Mouse (Mus musculus) liver, adult (tissue): ENCODE measurements around the gene Nipsnap1.

Experiments
- GATA4 ChIP-seq: IDR thresholded peaks from 2 replicates; pipeline ENCODE4 v1.6.1; 2014; ENCODE audit warnings: mild to moderate bottlenecking, low read length; ENCODE audit not compliant: insufficient replicate concordance

Gene Nipsnap1

DNA sequence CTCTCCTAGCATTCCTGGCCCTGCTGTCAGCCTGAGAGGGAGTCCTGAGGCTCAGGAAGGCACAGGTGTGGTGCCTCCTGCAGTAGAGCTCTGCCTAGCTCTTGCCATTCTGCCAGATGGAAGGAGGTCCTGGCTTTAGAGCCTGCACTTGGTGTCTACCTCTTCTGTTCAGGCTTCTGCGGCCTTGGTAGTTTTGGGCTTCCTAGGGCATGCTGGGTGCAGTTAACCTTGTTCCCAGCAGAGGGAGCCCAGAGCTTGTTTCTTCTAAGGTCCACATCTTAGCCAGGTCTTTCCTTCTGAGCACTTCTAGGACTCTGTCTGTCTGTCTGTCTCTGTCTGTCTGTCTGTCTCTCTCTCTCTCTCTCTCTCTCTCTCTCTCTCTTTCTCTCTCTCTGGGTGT lies 42.3 kb downstream of the Nipsnap1 start:
- TF ChIP-seq GATA4, result no peak

DNA sequence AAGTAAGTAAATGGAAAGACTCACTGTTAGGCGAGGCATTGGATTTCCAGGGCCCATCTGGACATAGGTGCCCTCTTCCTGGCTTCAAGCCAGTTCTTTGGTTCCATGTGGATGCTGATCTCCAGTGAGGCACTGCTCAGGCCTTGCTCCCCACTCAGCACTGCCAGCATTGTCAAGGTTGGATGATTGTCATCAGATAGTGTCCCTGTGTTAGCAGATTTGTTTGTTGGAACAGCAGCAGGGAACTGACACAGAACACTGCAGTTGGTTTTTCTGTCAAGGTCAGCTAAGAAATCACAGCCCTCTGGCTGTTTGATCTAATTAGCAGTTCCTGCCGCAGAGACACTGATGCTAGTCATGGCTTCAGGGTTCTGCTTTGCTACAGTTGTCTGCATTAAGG lies 47.5 kb downstream of the Nipsnap1 start:
- no peak for TF ChIP-seq GATA4

- TF ChIP-seq GATA4, result no peak
Observed at GRCm38 (mm10) chr11:4921751-4922150, 48.0 kb downstream of the Nipsnap1 start.

DNA sequence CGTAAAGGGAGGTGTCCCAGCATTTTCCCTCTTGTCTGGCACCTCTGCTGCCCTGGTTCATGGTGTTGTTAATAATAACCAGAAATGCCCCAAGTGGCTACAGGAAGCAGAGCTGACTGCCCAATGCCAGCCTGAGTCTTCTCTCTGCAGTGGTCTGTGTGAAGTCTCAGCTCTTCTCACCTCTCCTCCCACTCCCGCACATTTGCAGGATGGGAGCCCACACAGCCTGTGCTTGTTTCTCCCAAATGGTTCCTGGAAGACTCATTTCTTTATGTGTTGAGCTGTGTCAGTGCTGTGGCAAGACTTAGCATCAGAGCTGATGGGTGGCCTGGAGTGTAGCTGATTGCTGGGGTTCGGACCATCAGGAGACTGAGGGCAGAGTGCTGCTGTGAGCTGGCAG lies 53.5 kb downstream of the Nipsnap1 start:
- no peak for TF ChIP-seq GATA4

DNA sequence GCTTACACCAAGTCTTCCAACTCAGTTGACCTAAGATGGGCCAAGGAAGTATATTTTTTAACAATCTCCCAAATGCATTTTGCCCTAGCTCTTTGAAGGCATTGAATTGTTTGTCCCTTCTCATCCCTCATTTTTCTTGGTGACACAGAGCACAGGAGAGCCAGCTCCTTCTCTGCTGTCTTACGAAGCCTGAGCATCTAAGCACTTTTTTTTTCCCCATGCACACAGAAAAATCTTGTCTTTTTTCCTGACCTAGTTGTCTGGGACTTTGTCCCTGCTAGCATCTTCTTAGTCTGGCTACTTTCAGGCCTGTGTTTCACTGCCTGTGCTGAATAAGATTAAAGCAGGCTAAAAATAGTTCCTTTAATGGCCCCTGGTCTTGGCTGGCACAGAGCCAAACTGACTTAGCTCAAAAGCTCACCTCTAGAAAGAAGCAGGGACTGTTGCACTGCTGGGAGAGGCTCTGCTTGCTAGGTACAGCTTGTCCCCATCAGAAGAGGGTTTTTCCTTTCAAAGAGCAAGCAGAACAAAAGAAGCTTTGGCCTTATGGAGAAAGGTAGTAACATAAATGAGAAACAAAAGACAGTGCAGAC lies 57.4 kb downstream of the Nipsnap1 start:
- no peak for TF ChIP-seq GATA4

GRCm38 (mm10) chr11:4936243-4936642 lies 62.5 kb downstream of the Nipsnap1 start:
- TF ChIP-seq GATA4, result no peak
